ENCODE assay signal across 9 mouse cellular contexts in genomic region chr9:66980458-66980857, GRCm38 (mm10). TPM values are rescaled to one million over a fixed set of nuclear protein-coding genes. Genes with fewer than 3 reads are reported as not detected.
DNase-seq lines count a peak whose midpoint lies in the region; ATAC-seq and TF ChIP-seq lines count a peak whose summit lies in the region.
"Had no signal": no experiment of that assay in that cellular context is flagged by ENCODE, and none has a peak within 500 bp of the region (broad histone marks: within the 10 kb centered on the region; RNA-seq: fewer than 3 reads in every experiment).

No protein-coding gene starts in this region.

- TF ChIP-seq POLR2A in thymus, adult 2 months (IDR thresholded peaks at IDR 0.05; ENCODE audit: control insufficient read depth, extremely low read depth, insufficient read depth, low read length, poor library complexity) = no peak

- no peak overlapping the region for H3K4me3 ChIP-seq in kidney, embryonic 15.5 days (replicated peaks)
- no peak overlapping the region for H3K4me3 ChIP-seq in thymus, adult 2 months (ENCODE audit: control insufficient read depth, insufficient read depth, low read length)
- H3K4me3 ChIP-seq: midbrain, embryonic 12.5 days had no signal

- DNase-seq in kidney, adult 11 months = peak; percentile 58
- DNase-seq in embryo, embryonic 10.5 days (ENCODE audit: low spot score) = peak; percentile 89
- peak; percentile 52 for DNase-seq in hindlimb bud, embryonic 11.5 days (ENCODE audit: extremely low spot score, low read depth, low spot score)
- DNase-seq in left cerebral cortex, postnatal 4 days = peak; percentile 69
- peak; percentile 71 for DNase-seq in thymus, adult 2 months

- H3K9me3 ChIP-seq in kidney, embryonic 15.5 days (replicated peaks) = no peaks in the 10 kb centered on the region
- H3K9me3 ChIP-seq: midbrain, embryonic 12.5 days had no signal

- ATAC-seq in kidney, embryonic 15.5 days (replicated peaks; ENCODE audit: low FRiP score) = no peak
- ATAC-seq in activated CD4-positive, CD25-positive, alpha-beta regulatory T cell, adult 4 months = peak; percentile 19
- ATAC-seq in monocyte, adult 5-6 weeks (replicated peaks; ENCODE audit: insufficient number of reproducible peaks, low FRiP score, low TSS enrichment, poor library complexity, severe bottlenecking) = peak; percentile 77

- H3K27ac ChIP-seq in kidney, embryonic 15.5 days = no peak overlapping the region
- no peak overlapping the region for H3K27ac ChIP-seq in thymus, adult 2 months (ENCODE audit: control insufficient read depth, insufficient read depth, low read length)
- H3K27ac ChIP-seq: midbrain, embryonic 12.5 days had no signal

- H3K4me1 ChIP-seq in kidney, embryonic 15.5 days = peaks cover 18% of the 10 kb centered on the region
- H3K4me1 ChIP-seq in thymus, adult 2 months (replicated peaks; ENCODE audit: control insufficient read depth, insufficient read depth, low read length) = peaks cover 4% of the 10 kb centered on the region; the same call in 1 of the 2 replicates

- 14% methylated on average over 5 of the region's 5 CpGs for WGBS in kidney, embryonic 15.5 days
- 13% methylated on average over 5 of the region's 5 CpGs for WGBS in thymus, adult 2 months

- H3K27me3 ChIP-seq in kidney, embryonic 15.5 days = no peaks in the 10 kb centered on the region
- H3K27me3 ChIP-seq in thymus, adult 2 months (ENCODE audit: control insufficient read depth, insufficient read depth, low read length) = no peaks in the 10 kb centered on the region

- TF ChIP-seq CTCF in thymus, adult 2 months (IDR thresholded peaks at IDR 0.05; ENCODE audit: borderline replicate concordance, control insufficient read depth, extremely low read depth, insufficient read depth, low read length, poor library complexity) = no peak

- H3K9ac ChIP-seq in kidney, embryonic 15.5 days = no peak overlapping the region
- H3K9ac ChIP-seq: midbrain, embryonic 12.5 days had no signal

- H3K4me2 ChIP-seq in kidney, embryonic 15.5 days = no peak overlapping the region
- H3K4me2 ChIP-seq: midbrain, embryonic 12.5 days had no signal

- intact Hi-C loops in left cerebral cortex, postnatal 4 days (cut with DNase I) = no loop called here

- no peaks in the 10 kb centered on the region for H3K36me3 ChIP-seq in kidney, embryonic 15.5 days
- H3K36me3 ChIP-seq in thymus, adult 2 months (ENCODE audit: control insufficient read depth, insufficient read depth, low read length) = no peaks in the 10 kb centered on the region
- H3K36me3 ChIP-seq: midbrain, embryonic 12.5 days had no signal

RNA-seq across cellular contexts. Expression of gene Lactb, which starts 5.2 kb away (rescaled TPM):
- polyA plus RNA-seq in kidney, embryonic 15.5 days (2015; fragmentation: Nextera tagmentation; extraction: Ambion mirVana) = 14.4 and 17.4 TPM in 2 replicates
- polyA plus RNA-seq in activated CD4-positive, CD25-positive, alpha-beta regulatory T cell, adult 4 months (2017; shearing (Covaris generic)) = 1 to 10 TPM; 3.8 to 5.9 TPM
- 10 to 100 TPM; 15.9 to 19.4 TPM for total RNA-seq in left cerebral cortex, postnatal 4 days (2021)
- total RNA-seq in monocyte, adult 5-6 weeks (2017) = 24.2 to 38.2 TPM (median 33.3 TPM) in 3 replicates
- polyA plus RNA-seq in thymus, adult 2 months (2012; rRNA removed) = 12.6 and 19.1 TPM in 2 replicates

RNA-seq across cellular contexts. Expression of gene Rps27l, which starts 34.6 kb away (rescaled TPM):
- 708 and 821 TPM in 2 replicates for polyA plus RNA-seq in kidney, embryonic 15.5 days (2015; fragmentation: Nextera tagmentation; extraction: Ambion mirVana)
- 100 to 1,000 TPM; 217 to 295 TPM for polyA plus RNA-seq in activated CD4-positive, CD25-positive, alpha-beta regulatory T cell, adult 4 months (2017; shearing (Covaris generic))
- 10 to 100 TPM; 59.1 to 67.5 TPM for total RNA-seq in left cerebral cortex, postnatal 4 days (2021)
- 70.0 to 115 TPM (median 89.9 TPM) in 3 replicates for total RNA-seq in monocyte, adult 5-6 weeks (2017)
- polyA plus RNA-seq in thymus, adult 2 months (2012; rRNA removed) = 52.2 and 61.1 TPM in 2 replicates
